8 mouse cellular contexts compared by ENCODE assay signal in the genomic region with DNA sequence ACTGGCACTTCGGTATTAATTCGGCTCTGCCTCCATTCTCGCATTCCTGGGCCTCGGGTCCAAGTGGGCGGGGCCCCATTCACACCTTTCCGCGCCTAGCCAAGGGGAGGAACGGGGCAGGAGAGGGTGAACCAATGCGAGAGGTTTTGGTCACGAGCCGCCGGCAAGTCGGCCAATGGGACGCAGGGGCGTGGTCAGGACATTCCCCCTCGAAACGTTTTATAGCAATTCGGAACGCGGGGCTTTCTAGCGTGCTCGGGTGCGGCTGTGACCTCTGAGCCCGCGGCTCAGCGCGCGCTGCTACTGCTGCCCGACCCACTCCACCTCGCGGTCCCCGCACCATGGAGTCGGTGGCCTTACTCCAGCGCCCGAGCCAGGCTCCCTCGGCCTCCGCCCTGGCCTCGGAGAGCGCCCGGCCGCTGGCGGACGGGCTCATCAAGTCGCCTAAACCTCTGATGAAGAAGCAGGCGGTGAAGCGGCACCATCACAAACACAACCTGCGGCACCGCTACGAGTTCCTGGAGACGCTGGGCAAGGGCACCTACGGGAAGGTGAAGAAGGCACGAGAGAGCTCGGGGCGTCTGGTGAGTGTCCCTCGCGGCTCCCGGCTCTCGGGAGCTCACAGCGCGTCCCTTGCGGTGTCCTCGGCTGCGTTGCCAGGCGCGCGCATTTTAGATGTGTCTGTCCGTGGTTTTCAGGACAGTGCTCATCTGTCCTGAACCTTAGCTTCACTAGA. TPM values are rescaled to one million over a fixed set of nuclear protein-coding genes. Genes with fewer than 3 reads are reported as not detected.
DNase-seq lines count a peak whose midpoint lies in the region; ATAC-seq lines count a peak whose summit lies in the region.

Gene Nuak2 (plus strand): TSS at position 238 of the 736 bp plus-strand sequence.

- peaks cover 71% of the 10 kb centered on the region for H3K4me1 ChIP-seq in hindbrain, embryonic 10.5 days (replicated peaks)

- peak; percentile 90 for DNase-seq in NIH3T3 (ENCODE audit: low read depth)
- peak; percentile 80 for DNase-seq in cerebellum, adult 8-10 months
- peak; percentile 92 for DNase-seq in hindbrain, embryonic 10.5 days (ENCODE audit: low spot score)
- peak; percentile 67 to 77 for DNase-seq in layer of hippocampus, postnatal 14 days (ENCODE audit: low spot score in 2 of 2)
- peak; percentile 91 for DNase-seq in lung, postnatal 14 days
- peak; percentile 80 for DNase-seq in ovary, postnatal 36 days (ENCODE audit: low spot score)
- DNase-seq in thymus, postnatal 36 days = peak; percentile 80 to 87

- H3K27ac ChIP-seq in hindbrain, embryonic 10.5 days = peak within 1 kb of the TSS; percentile 95

- WGBS in hindbrain, embryonic 10.5 days = under 1% methylated on average over 67 of the region's 67 CpGs

- ATAC-seq in frontal cortex, adult (ENCODE audit: low TSS enrichment) = peak; percentile 82

- peak within 1 kb of the TSS; percentile 74 for H3K4me3 ChIP-seq in hindbrain, embryonic 10.5 days

- peaks cover 32% of the 10 kb centered on the region for H3K36me3 ChIP-seq in hindbrain, embryonic 10.5 days

- H3K27me3 ChIP-seq in hindbrain, embryonic 10.5 days (ENCODE audit: insufficient read depth, poor library complexity, severe bottlenecking) = peaks cover 17% of the 10 kb centered on the region; the same call in 1 of the 2 replicates

- no peaks in the 10 kb centered on the region for H3K9me3 ChIP-seq in hindbrain, embryonic 10.5 days

RNA-seq across cellular contexts. Expression of gene Nuak2, which starts in this region (rescaled TPM):
- polyA plus RNA-seq in hindbrain, embryonic 10.5 days (2016; fragmentation: Nextera tagmentation; extraction: Ambion mirVana) = 42.3 and 44.4 TPM in 2 replicates
- total RNA-seq in layer of hippocampus, postnatal 14 days (2021) = 1 to 10 TPM; 1.7 to 2.8 TPM

Comparison
In these comparisons a context has a peak if more than half of its experiments do, and no peak if none do; other contexts are left out.
1. Peak in every context shown above with its lines: DNase-seq, ATAC-seq, H3K4me3 ChIP-seq and H3K27ac ChIP-seq.